Mouse (Mus musculus) liver, postnatal 0 days (tissue): ENCODE measurements at regions not wholly inside any gene's neighbourhood (a gene's known extent, or its start where the extent isn't known, plus 50 kb on each side); places are given as distances from the start of the nearest gene placed in this dataset.

Experiments
- CTCF ChIP-seq: sonication (generic); IDR thresholded peaks from 2 replicates; pipeline ENCODE4 v1.5.1; 2016; ENCODE audit warnings: antibody characterized with exemption, low read depth
- EP300 ChIP-seq: IDR thresholded peaks from 2 replicates; pipeline ENCODE4 v1.6.1; 2016; ENCODE audit warnings: antibody characterized with exemption, low read depth, mild to moderate bottlenecking

DNA sequence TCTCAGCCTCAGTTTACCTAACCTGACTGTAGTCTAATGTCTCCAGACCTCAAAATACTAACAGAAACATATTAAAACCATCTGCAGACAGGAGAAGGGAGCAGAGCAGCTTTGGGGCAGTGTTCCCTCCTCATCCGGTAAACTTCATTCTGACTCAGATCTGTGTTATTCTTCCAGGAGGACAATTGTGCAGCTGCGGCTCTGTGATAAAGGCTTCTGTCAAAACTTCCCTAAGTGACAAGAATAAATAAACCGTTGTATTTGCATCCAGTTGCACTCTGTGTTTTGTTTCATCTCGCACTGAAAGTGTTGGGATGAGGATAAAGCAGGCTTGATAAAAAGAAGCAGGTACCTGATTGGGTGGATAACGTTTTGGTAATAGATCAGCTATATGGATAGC, 585.8 kb downstream of the Tmem114 start:
- TF ChIP-seq CTCF (no peak), EP300 (no peak)
